Comparison of ENCODE assay signal across 8 mouse cellular contexts in genomic region chr11:52361287-52361921, GRCm38 (mm10). TPM values are rescaled to one million over a fixed set of nuclear protein-coding genes. Genes with fewer than 3 reads are reported as not detected.
DNase-seq lines count a peak whose midpoint lies in the region; ATAC-seq and TF ChIP-seq lines count a peak whose summit lies in the region.

No protein-coding gene starts in this region.

- H3K9me3 ChIP-seq in forebrain, embryonic 12.5 days = no peaks in the 10 kb centered on the region
- H3K9me3 ChIP-seq in hindbrain, embryonic 16.5 days (ENCODE audit: control insufficient read depth, low read length) = no peaks in the 10 kb centered on the region
- H3K9me3 ChIP-seq in limb, embryonic 15.5 days = no peaks in the 10 kb centered on the region
- no peaks in the 10 kb centered on the region for H3K9me3 ChIP-seq in midbrain, embryonic 15.5 days

- H3K27me3 ChIP-seq in forebrain, embryonic 12.5 days = no peaks in the 10 kb centered on the region
- no peaks in the 10 kb centered on the region for H3K27me3 ChIP-seq in hindbrain, embryonic 16.5 days (replicated peaks; ENCODE audit: control insufficient read depth, insufficient read depth, low read length)
- H3K27me3 ChIP-seq in limb, embryonic 15.5 days = no peaks in the 10 kb centered on the region
- no peaks in the 10 kb centered on the region for H3K27me3 ChIP-seq in midbrain, embryonic 15.5 days (replicated peaks)

- ATAC-seq in forebrain, embryonic 12.5 days (ENCODE audit: low FRiP score) = peak; percentile 48
- ATAC-seq in hindbrain, embryonic 16.5 days = peak; percentile 41
- ATAC-seq in limb, embryonic 15.5 days (ENCODE audit: insufficient number of reproducible peaks, low FRiP score, low TSS enrichment, low read depth) = no peak
- peak; percentile 43 for ATAC-seq in midbrain, embryonic 15.5 days (replicated peaks)

- peak overlapping the region; percentile 99 for H3K27ac ChIP-seq in gastrocnemius, adult 2 months
- H3K27ac ChIP-seq in forebrain, embryonic 12.5 days = peak overlapping the region; percentile 89
- peak overlapping the region; percentile 96 for H3K27ac ChIP-seq in hindbrain, embryonic 16.5 days (ENCODE audit: low read depth, low read length)
- H3K27ac ChIP-seq in limb, embryonic 15.5 days = peak overlapping the region; percentile 96
- H3K27ac ChIP-seq in midbrain, embryonic 15.5 days = peak overlapping the region; percentile 90

- peak overlapping the region; percentile 90 for H3K9ac ChIP-seq in forebrain, embryonic 12.5 days
- peak overlapping the region; percentile 82 for H3K9ac ChIP-seq in hindbrain, embryonic 16.5 days (ENCODE audit: low read depth, low read length)
- peak overlapping the region; percentile 96 for H3K9ac ChIP-seq in limb, embryonic 15.5 days
- peak overlapping the region; percentile 94 for H3K9ac ChIP-seq in midbrain, embryonic 15.5 days

- peak; percentile 75 for DNase-seq in gastrocnemius, adult 2 months
- DNase-seq in gastrocnemius, adult 18-20 months (ENCODE audit: low spot score) = no peak
- peak; percentile 59 to 65 for DNase-seq in adrenal gland, adult 18-20 months (ENCODE audit: low spot score in 2 of 2)
- DNase-seq in urinary bladder, postnatal 25 days (ENCODE audit: low spot score) = peak; percentile 54

- no peak for TF ChIP-seq CTCF in gastrocnemius, adult 2 months (IDR thresholded peaks at IDR 0.05)

- H3K4me3 ChIP-seq in gastrocnemius, adult 2 months = peak overlapping the region; percentile 100
- peak overlapping the region; percentile 83 for H3K4me3 ChIP-seq in forebrain, embryonic 12.5 days (replicated peaks)
- peak overlapping the region; percentile 72 for H3K4me3 ChIP-seq in hindbrain, embryonic 16.5 days (ENCODE audit: low read length)
- peak overlapping the region; percentile 95 for H3K4me3 ChIP-seq in limb, embryonic 15.5 days
- H3K4me3 ChIP-seq in midbrain, embryonic 15.5 days = peak overlapping the region; percentile 94

- peak overlapping the region; percentile 97 for H3K4me2 ChIP-seq in forebrain, embryonic 12.5 days
- H3K4me2 ChIP-seq in hindbrain, embryonic 16.5 days (ENCODE audit: low read length) = peak overlapping the region; percentile 72
- H3K4me2 ChIP-seq in limb, embryonic 15.5 days = peak overlapping the region; percentile 80
- peak overlapping the region; percentile 86 for H3K4me2 ChIP-seq in midbrain, embryonic 15.5 days

- H3K36me3 ChIP-seq in forebrain, embryonic 12.5 days (replicated peaks) = no peaks in the 10 kb centered on the region
- H3K36me3 ChIP-seq in hindbrain, embryonic 16.5 days (ENCODE audit: control insufficient read depth, insufficient read depth, low read length) = no peaks in the 10 kb centered on the region
- no peaks in the 10 kb centered on the region for H3K36me3 ChIP-seq in limb, embryonic 15.5 days
- no peaks in the 10 kb centered on the region for H3K36me3 ChIP-seq in midbrain, embryonic 15.5 days (replicated peaks)

- intact Hi-C loops in gastrocnemius, adult 2 months (cut with DNase I) = no loop called here

- under 1% methylated on average over 47 of the region's 47 CpGs for WGBS in forebrain, embryonic 12.5 days
- WGBS in hindbrain, embryonic 16.5 days = 0% methylated on average over 33 of the region's 47 CpGs
- under 1% methylated on average over 47 of the region's 47 CpGs for WGBS in limb, embryonic 15.5 days
- WGBS in midbrain, embryonic 15.5 days = under 1% methylated on average over 47 of the region's 47 CpGs

- H3K4me1 ChIP-seq in forebrain, embryonic 12.5 days = peaks cover 41% of the 10 kb centered on the region
- peaks cover 31% of the 10 kb centered on the region for H3K4me1 ChIP-seq in hindbrain, embryonic 16.5 days (ENCODE audit: control insufficient read depth, insufficient read depth, low read depth, low read length)
- H3K4me1 ChIP-seq in limb, embryonic 15.5 days = peaks cover 54% of the 10 kb centered on the region
- H3K4me1 ChIP-seq in midbrain, embryonic 15.5 days = peaks cover 43% of the 10 kb centered on the region

RNA-seq across cellular contexts. Expression of gene Vdac1, which starts 0.7 kb away (rescaled TPM):
- 1,000 to 10,000 TPM; 1,359 to 1,549 TPM for total RNA-seq in gastrocnemius, adult 2 months (2021)
- total RNA-seq in gastrocnemius, adult 18-20 months (2021) = 1,000 to 10,000 TPM; 1,411 to 1,472 TPM
- total RNA-seq in adrenal gland, adult 18-20 months (2021) = 100 to 1,000 TPM; 374 to 415 TPM
- 206 and 214 TPM in 2 replicates for polyA plus RNA-seq in forebrain, embryonic 12.5 days (2016; fragmentation: Nextera tagmentation; extraction: Ambion mirVana)
- polyA plus RNA-seq in hindbrain, embryonic 16.5 days (2015; fragmentation: Nextera tagmentation; extraction: Ambion mirVana) = 411 and 440 TPM in 2 replicates
- 280 and 287 TPM in 2 replicates for polyA plus RNA-seq in limb, embryonic 15.5 days (2015; fragmentation: Nextera tagmentation; extraction: Ambion mirVana)
- 334 and 335 TPM in 2 replicates for polyA plus RNA-seq in midbrain, embryonic 15.5 days (2015; fragmentation: Nextera tagmentation; extraction: Ambion mirVana)

RNA-seq across cellular contexts. Expression of gene 9530068E07Rik, which starts 34.8 kb away (rescaled TPM):
- total RNA-seq in gastrocnemius, adult 2 months (2021) = 10 to 100 TPM; 41.5 to 48.5 TPM
- 10 to 100 TPM; 41.5 to 45.8 TPM for total RNA-seq in gastrocnemius, adult 18-20 months (2021)
- 100 to 1,000 TPM; 124 to 164 TPM for total RNA-seq in adrenal gland, adult 18-20 months (2021)
- 147 and 148 TPM in 2 replicates for polyA plus RNA-seq in forebrain, embryonic 12.5 days (2016; fragmentation: Nextera tagmentation; extraction: Ambion mirVana)
- 136 and 145 TPM in 2 replicates for polyA plus RNA-seq in hindbrain, embryonic 16.5 days (2015; fragmentation: Nextera tagmentation; extraction: Ambion mirVana)
- polyA plus RNA-seq in limb, embryonic 15.5 days (2015; fragmentation: Nextera tagmentation; extraction: Ambion mirVana) = 197 and 206 TPM in 2 replicates
- polyA plus RNA-seq in midbrain, embryonic 15.5 days (2015; fragmentation: Nextera tagmentation; extraction: Ambion mirVana) = 129 TPM in 2 replicates
